In genomic region chr6:91057989-91058388, GRCm38 (mm10) we compare ENCODE assay signal across 23 mouse cellular contexts. TPM values are rescaled to one million over a fixed set of nuclear protein-coding genes. Genes with fewer than 3 reads are reported as not detected.
A peak's percentile ranks its signal among the peaks of the same experiment; 100 is the strongest.
DNase-seq lines count a peak whose midpoint lies in the region; ATAC-seq and TF ChIP-seq lines count a peak whose summit lies in the region.
"Had no signal": no experiment of that assay in that cellular context is flagged by ENCODE, and none has a peak within 500 bp of the region (broad histone marks: within the 10 kb centered on the region; RNA-seq: fewer than 3 reads in every experiment).

No protein-coding gene starts in this region.

- no peak for DNase-seq in gastrocnemius, adult 2 months
- no peak for DNase-seq in gastrocnemius, postnatal 36 days
- DNase-seq in limb, embryonic 10.5 days (ENCODE audit: low spot score) = no peak
- peak; percentile 48 for DNase-seq in kidney, postnatal 10 days
- no peak for DNase-seq in MN1 (ENCODE audit: low spot score)
- DNase-seq in midbrain, postnatal 0 days (ENCODE audit: low spot score) = no peak
- DNase-seq: adrenal gland, adult 8-10 months; cerebellum, adult 11-12 months; heart, postnatal 36 days; liver, embryonic 13.5 days; lung, adult 2 months; lung, postnatal 36 days; right cerebral cortex, postnatal 14 days; thymus, postnatal 36 days had no signal

- ATAC-seq in limb, embryonic 13.5 days (ENCODE audit: low FRiP score, low read depth) = peak; percentile 44; the same call in 1 of the 2 replicates
- no peak for ATAC-seq in midbrain, postnatal 0 days (ENCODE audit: low FRiP score)
- ATAC-seq: CD4-positive, CD25-positive, alpha-beta regulatory T cell, adult 4 months; inflammation-experienced regulatory T-cells, adult 6 months; midbrain, embryonic 13.5 days; Patski had no signal

- H3K36me3 ChIP-seq in limb, embryonic 13.5 days = no peaks in the 10 kb centered on the region
- no peaks in the 10 kb centered on the region for H3K36me3 ChIP-seq in limb, embryonic 10.5 days
- peaks cover 41% of the 10 kb centered on the region for H3K36me3 ChIP-seq in midbrain, postnatal 0 days (ENCODE audit: insufficient read depth, low read length)

- H3K4me1 ChIP-seq in limb, embryonic 13.5 days = peaks cover 16% of the 10 kb centered on the region; the same call in 1 of the 2 replicates
- no peaks in the 10 kb centered on the region for H3K4me1 ChIP-seq in limb, embryonic 10.5 days
- H3K4me1 ChIP-seq in midbrain, postnatal 0 days (ENCODE audit: insufficient read depth, low read length) = no peaks in the 10 kb centered on the region
- H3K4me1 ChIP-seq: hindbrain, embryonic 13.5 days; liver, embryonic 13.5 days; midbrain, embryonic 13.5 days; neural tube, embryonic 12.5 days had no signal

- WGBS in limb, embryonic 13.5 days = 76% methylated on average over 2 of the region's 2 CpGs
- 86% methylated on average over 2 of the region's 2 CpGs for WGBS in limb, embryonic 10.5 days
- 85% methylated on average over 2 of the region's 2 CpGs for WGBS in midbrain, postnatal 0 days

- no peak overlapping the region for H3K9ac ChIP-seq in limb, embryonic 13.5 days
- H3K9ac ChIP-seq in midbrain, postnatal 0 days (replicated peaks; ENCODE audit: low read length, poor library complexity, severe bottlenecking) = no peak overlapping the region
- H3K9ac ChIP-seq: heart, embryonic 15.5 days; hindbrain, embryonic 13.5 days; liver, embryonic 13.5 days; midbrain, embryonic 13.5 days; neural tube, embryonic 12.5 days had no signal

- intact Hi-C loops in gastrocnemius, adult 2 months (cut with DNase I) = loop anchor here (2.0 to 10.0 kb wide), 2 partner anchors 83 to 243 kb away; no protein-coding TSS in a partner anchor
- intact Hi-C loops in gastrocnemius, postnatal 36 days (cut with DNase I) = no loop called here

- no peaks in the 10 kb centered on the region for H3K27me3 ChIP-seq in limb, embryonic 13.5 days
- H3K27me3 ChIP-seq in limb, embryonic 10.5 days (ENCODE audit: low read depth, poor library complexity, severe bottlenecking) = no peaks in the 10 kb centered on the region
- no peaks in the 10 kb centered on the region for H3K27me3 ChIP-seq in midbrain, postnatal 0 days (ENCODE audit: insufficient read depth, low read length)
- H3K27me3 ChIP-seq: heart, embryonic 15.5 days; hindbrain, embryonic 13.5 days; liver, embryonic 13.5 days; megakaryocyte, embryonic 14.5 days; midbrain, embryonic 13.5 days; neural tube, embryonic 12.5 days; Patski had no signal

- no peak overlapping the region for H3K4me2 ChIP-seq in limb, embryonic 13.5 days (replicated peaks)
- H3K4me2 ChIP-seq in midbrain, postnatal 0 days (ENCODE audit: low read depth, low read length, poor library complexity, severe bottlenecking) = no peak overlapping the region
- H3K4me2 ChIP-seq: heart, embryonic 15.5 days; hindbrain, embryonic 13.5 days; liver, embryonic 13.5 days; midbrain, embryonic 13.5 days; neural tube, embryonic 12.5 days had no signal

- H3K27ac ChIP-seq in gastrocnemius, adult 2 months = peak overlapping the region; percentile 28; the same call in 1 of the 2 replicates
- H3K27ac ChIP-seq in limb, embryonic 13.5 days = no peak overlapping the region
- no peak overlapping the region for H3K27ac ChIP-seq in limb, embryonic 10.5 days
- no peak overlapping the region for H3K27ac ChIP-seq in midbrain, postnatal 0 days (ENCODE audit: low read depth, low read length)
- H3K27ac ChIP-seq: heart, embryonic 15.5 days; hindbrain, embryonic 13.5 days; liver, embryonic 13.5 days; midbrain, embryonic 13.5 days; neural tube, embryonic 12.5 days had no signal

- H3K9me3 ChIP-seq in limb, embryonic 13.5 days = no peaks in the 10 kb centered on the region
- H3K9me3 ChIP-seq in limb, embryonic 10.5 days (replicated peaks) = no peaks in the 10 kb centered on the region
- no peaks in the 10 kb centered on the region for H3K9me3 ChIP-seq in midbrain, postnatal 0 days (ENCODE audit: low read length)
- H3K9me3 ChIP-seq: heart, embryonic 15.5 days; hindbrain, embryonic 13.5 days; liver, embryonic 13.5 days; megakaryocyte, embryonic 14.5 days; midbrain, embryonic 13.5 days; neural tube, embryonic 12.5 days had no signal

- TF ChIP-seq CTCF in gastrocnemius, adult 2 months (IDR thresholded peaks at IDR 0.05) = no peak
- no peak for TF ChIP-seq CTCF in midbrain, postnatal 0 days (IDR thresholded peaks at IDR 0.05)

- H3K4me3 ChIP-seq in gastrocnemius, adult 2 months = no peak overlapping the region
- H3K4me3 ChIP-seq in limb, embryonic 13.5 days = no peak overlapping the region
- H3K4me3 ChIP-seq in limb, embryonic 10.5 days = no peak overlapping the region
- no peak overlapping the region for H3K4me3 ChIP-seq in midbrain, postnatal 0 days (ENCODE audit: low read depth, low read length)
- H3K4me3 ChIP-seq: heart, embryonic 15.5 days; hindbrain, embryonic 13.5 days; liver, embryonic 13.5 days; megakaryocyte, embryonic 14.5 days; midbrain, embryonic 13.5 days; neural tube, embryonic 12.5 days had no signal

RNA-seq across cellular contexts. Expression of gene Nup210, which starts 58.6 kb away (rescaled TPM):
- 10 to 100 TPM; 18.8 to 31.7 TPM for total RNA-seq in gastrocnemius, adult 2 months (2021)
- total RNA-seq in gastrocnemius, postnatal 36 days (2021) = 10 to 100 TPM; 21.1 to 26.3 TPM
- 6.3 and 7.8 TPM in 2 replicates for polyA plus RNA-seq in limb, embryonic 13.5 days (2015; fragmentation: Nextera tagmentation; extraction: Ambion mirVana)
- polyA plus RNA-seq in limb, embryonic 10.5 days (2016; fragmentation: Nextera tagmentation; extraction: Ambion mirVana) = 7.2 and 10.7 TPM in 2 replicates
- total RNA-seq in midbrain, postnatal 0 days (2014; rRNA removed) = 58.3 and 67.8 TPM in 2 replicates
- 16.2 and 17.2 TPM in 2 replicates for polyA plus RNA-seq in midbrain, postnatal 0 days (2015; fragmentation: Nextera tagmentation; extraction: Ambion mirVana)
